Mouse (Mus musculus) embryonic facial prominence, embryonic 14.5 days (tissue): ENCODE measurements around the gene Inka2. TPM values are rescaled to one million over a fixed set of nuclear protein-coding genes. Genes with fewer than 3 reads are reported as not detected.
"Not testable (repeated sequence)": the region's sequence is repeated elsewhere in the genome, so short reads cannot be mapped to it uniquely, and the experiment has no call there.

Experiments used
- ATAC-seq: fragments of 200-750 bp; cut with Nextera tagmentation; 2 replicates; pipeline ENCODE4 v1.8.0; 2017; ENCODE audit warnings: low read depth, moderate number of reproducible peaks, moderate TSS enrichment
- DNase-seq: peaks from one replicate; pipeline ENCODE4 v3.0.0-alpha.2; 2015; ENCODE audit warnings: low spot score
- H3K27ac ChIP-seq: fragments of 300-500 bp; sonication (generic); replicated peaks from 2 replicates; pipeline ENCODE4 v1.5.1; 2014; ENCODE audit warnings: low read depth, mild to moderate bottlenecking, low read length, moderate library complexity
- H3K27me3 ChIP-seq: fragments of 300-500 bp; sonication (generic); replicated peaks from 2 replicates; pipeline ENCODE4 v1.6.1; 2014; ENCODE audit warnings: low read length; ENCODE audit not compliant: control insufficient read depth, insufficient read depth
- H3K36me3 ChIP-seq: fragments of 300-500 bp; sonication (generic); 2 replicates; pipeline ENCODE4 v1.6.1; 2014; ENCODE audit warnings: low read length, mixed read lengths; ENCODE audit not compliant: control insufficient read depth, insufficient read depth
- H3K4me1 ChIP-seq: fragments of 300-500 bp; sonication (generic); 2 replicates; pipeline ENCODE4 v1.6.1; 2014; ENCODE audit warnings: antibody characterized with exemption, low read length; ENCODE audit not compliant: control insufficient read depth, insufficient read depth
- H3K4me2 ChIP-seq: fragments of 300-500 bp; sonication (generic); 2 replicates; pipeline ENCODE4 v1.6.1; 2014; ENCODE audit warnings: low read depth, mild to moderate bottlenecking, low read length, moderate library complexity, mixed read lengths
- H3K4me3 ChIP-seq: fragments of 300-500 bp; sonication (generic); 2 replicates; pipeline ENCODE4 v1.5.1; 2014; ENCODE audit warnings: low read depth, mild to moderate bottlenecking, low read length
- H3K9ac ChIP-seq: fragments of 300-500 bp; sonication (generic); 2 replicates; pipeline ENCODE4 v1.6.1; 2014; ENCODE audit warnings: low read depth, mild to moderate bottlenecking, low read length, moderate library complexity, mixed read lengths
- H3K9me3 ChIP-seq: fragments of 300-500 bp; sonication (generic); 2 replicates; pipeline ENCODE4 v1.6.1; 2016; ENCODE audit warnings: low read length; ENCODE audit not compliant: control insufficient read depth
- WGBS: fragments of 180-500 bp; shearing (Covaris S2); extraction: QIAGEN DNeasy Blood & Tissue Kit; methylation state at CpG from one replicate; pipeline ENCODE4 v1.1.7; 2014; 5-methylcytosine and 5-hydroxymethylcytosine counted together
- polyA plus RNA-seq: library from polyadenylated mRNA; unstranded; fragments of >200 nt; fragmentation: Nextera tagmentation; extraction: Ambion mirVana; gene quantifications from 2 replicates; pipeline ENCODE4 v1.2.1, GENCODE M21; 2014

The Inka2 gene
- polyA plus RNA-seq, 1 experiment from 2014 or later, result 2.8 TPM

DNA sequence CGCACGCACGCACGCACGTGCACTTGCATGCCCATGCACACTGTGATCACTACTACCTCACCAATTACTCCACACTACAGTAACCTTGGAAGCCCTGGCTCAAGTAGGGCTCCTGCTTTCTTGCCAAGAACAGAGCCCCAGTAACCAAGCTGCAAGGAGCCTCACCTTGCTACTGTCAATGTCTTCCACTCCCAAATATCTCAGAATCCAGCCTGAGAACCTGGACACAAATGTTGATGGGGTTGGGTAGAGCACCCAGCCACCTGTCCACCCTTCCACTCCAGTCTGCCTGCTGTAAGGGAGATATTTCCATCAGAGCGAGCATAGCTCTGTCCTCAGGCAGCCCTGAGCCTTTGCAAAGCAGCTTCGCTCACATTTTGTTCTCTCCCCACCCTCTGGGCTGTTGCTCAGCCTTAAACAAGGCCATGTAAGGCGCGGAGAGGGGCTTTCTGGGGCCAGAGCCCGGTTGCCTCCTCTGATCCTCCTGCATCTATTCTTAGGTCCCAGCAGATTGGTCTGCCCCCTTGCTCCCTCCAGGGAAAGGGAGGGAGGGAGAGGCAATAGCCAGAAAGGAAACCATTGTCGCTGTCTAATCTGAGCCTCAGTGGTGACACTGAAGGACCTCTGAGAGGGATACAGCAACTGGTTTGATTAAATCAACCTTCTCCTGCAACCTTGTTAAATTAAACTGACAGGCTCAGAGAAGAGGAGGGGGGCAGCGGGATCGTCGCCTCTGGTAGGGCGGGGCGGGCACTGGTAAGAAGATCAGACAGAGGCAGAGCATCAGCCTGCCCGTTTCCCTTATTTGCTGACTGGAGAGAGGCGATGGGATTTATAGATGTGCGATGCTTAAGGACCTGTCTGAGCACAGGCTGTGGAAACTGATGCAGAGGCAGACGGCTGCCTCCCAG lies 8.7 kb upstream of the Inka2 start:
- DNase-seq (peak; percentile 29), ATAC-seq (peak; percentile 15; the same call in 1 of the 2 replicates)
- peaks cover 6% of the 10 kb centered on the region; the same call in 1 of the 2 replicates for H3K27me3 ChIP-seq
- H3K36me3 ChIP-seq, result no peaks in the 10 kb centered on the region
- H3K4me1 ChIP-seq, result peaks cover 9% of the 10 kb centered on the region; the same call in 1 of the 2 replicates
- H3K27ac ChIP-seq, result no peak overlapping the region
- WGBS, result 32% methylated on average over 20 of the region's 20 CpGs
- H3K9ac ChIP-seq, result peak overlapping the region; percentile 25; the same call in 1 of the 2 replicates
- 0 out of 2 replicates have a peak overlapping the region, but pooled peaks have one; percentile 11 for H3K4me3 ChIP-seq
- H3K9me3 ChIP-seq, result no peaks in the 10 kb centered on the region
- H3K4me2 ChIP-seq, result peak overlapping the region; percentile 37

DNA sequence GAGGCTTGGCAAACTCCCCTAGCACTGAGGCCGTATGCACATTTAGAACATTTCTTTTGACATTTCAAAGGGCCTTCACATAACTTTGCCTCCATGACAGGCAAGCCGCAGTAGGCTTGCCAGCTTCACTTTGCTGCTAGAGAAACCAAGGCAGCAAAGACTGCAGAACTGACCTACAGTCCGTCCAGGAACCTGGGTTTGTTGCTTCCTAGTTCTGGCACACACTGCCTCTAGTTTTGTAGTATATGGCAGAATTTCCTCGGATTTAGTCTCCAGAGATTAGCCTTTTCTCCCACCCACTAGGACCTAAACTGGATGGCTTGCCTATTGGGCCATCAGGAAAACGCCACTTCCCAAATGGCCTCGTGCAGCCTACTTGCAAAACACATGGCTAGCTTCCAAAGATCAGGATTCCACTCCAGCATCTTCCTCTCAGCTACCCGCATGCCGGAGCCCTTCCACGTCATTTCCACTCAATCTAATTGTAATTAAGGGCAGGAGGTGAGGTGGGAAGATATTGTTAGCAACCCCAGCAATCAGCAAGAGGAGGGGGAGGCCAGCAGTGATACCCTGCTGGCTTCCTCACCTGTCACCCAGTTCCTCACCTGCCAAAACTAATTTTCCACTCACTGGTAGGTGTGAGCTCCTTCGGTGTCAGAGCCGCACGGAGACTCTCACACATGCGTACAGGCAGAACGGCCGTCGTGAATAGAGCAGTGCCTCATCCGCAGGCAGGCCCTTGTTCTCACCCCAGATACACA lies 7.8 kb upstream of the Inka2 start:
- DNase-seq, result no peak
- no peak for ATAC-seq
- no peak overlapping the region for H3K27ac ChIP-seq
- H3K4me2 ChIP-seq, result peak overlapping the region; percentile 37
- WGBS, result 64% methylated on average over 17 of the region's 17 CpGs
- H3K27me3 ChIP-seq, result peaks cover 6% of the 10 kb centered on the region; the same call in 1 of the 2 replicates
- H3K4me1 ChIP-seq, result peaks cover 9% of the 10 kb centered on the region; the same call in 1 of the 2 replicates
- no peak overlapping the region for H3K4me3 ChIP-seq
- no peaks in the 10 kb centered on the region for H3K36me3 ChIP-seq
- no peaks in the 10 kb centered on the region for H3K9me3 ChIP-seq
- H3K9ac ChIP-seq, result peak overlapping the region; percentile 25; the same call in 1 of the 2 replicates

DNA sequence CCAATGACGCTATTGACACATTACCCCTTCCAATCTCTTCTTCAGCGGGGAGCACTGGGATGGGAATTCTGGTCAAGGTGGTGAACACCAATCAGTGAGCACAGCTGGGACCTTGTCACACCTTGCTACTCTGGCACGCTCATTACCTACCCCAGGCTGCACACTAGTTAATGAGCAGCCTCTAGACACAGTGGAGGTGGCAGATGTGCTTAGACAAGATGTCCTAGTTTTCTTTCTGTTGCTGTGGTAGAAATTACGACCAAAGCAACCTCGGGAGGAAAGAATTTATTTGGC lies 7.3 kb upstream of the Inka2 start:
- 79% methylated on average over 5 of the region's 5 CpGs for WGBS
- Histone ChIP-seq H3K4me1 (peaks cover 9% of the 10 kb centered on the region; the same call in 1 of the 2 replicates), H3K4me2 (no peak overlapping the region), H3K27ac (no peak overlapping the region), H3K36me3 (no peaks in the 10 kb centered on the region), H3K4me3 (no peak overlapping the region), H3K9ac (no peak overlapping the region), H3K9me3 (no peaks in the 10 kb centered on the region), H3K27me3 (peaks cover 6% of the 10 kb centered on the region; the same call in 1 of the 2 replicates)
- no peak for ATAC-seq
- no peak for DNase-seq

DNA sequence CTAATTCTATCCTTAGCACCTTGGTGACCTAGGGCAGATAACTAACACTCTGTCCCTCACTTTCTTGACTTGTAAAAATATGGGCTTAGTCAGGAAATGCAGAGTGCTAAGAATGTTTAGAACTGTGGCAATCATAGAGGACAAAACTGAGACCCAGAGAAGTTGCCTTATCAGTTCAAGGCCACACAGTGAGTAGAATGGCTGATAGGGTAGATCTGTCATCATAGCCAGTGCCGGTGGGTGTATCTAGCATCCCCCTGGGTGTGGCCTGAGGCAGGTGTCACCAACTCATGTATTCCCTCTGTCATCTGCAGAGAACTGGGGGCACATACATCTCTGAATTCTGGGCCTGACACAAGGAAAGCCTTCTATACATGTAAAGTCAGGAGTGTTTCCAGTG lies 6.1 kb upstream of the Inka2 start:
- no peak overlapping the region for H3K4me2 ChIP-seq
- 89% methylated on average over 1 of the region's 1 CpGs for WGBS
- H3K4me3 ChIP-seq, result no peak overlapping the region
- H3K27ac ChIP-seq, result no peak overlapping the region
- H3K36me3 ChIP-seq, result no peaks in the 10 kb centered on the region
- peaks cover 14% of the 10 kb centered on the region for H3K27me3 ChIP-seq
- H3K9me3 ChIP-seq, result no peaks in the 10 kb centered on the region
- DNase-seq, result no peak
- no peak for ATAC-seq
- H3K9ac ChIP-seq, result no peak overlapping the region
- H3K4me1 ChIP-seq, result peaks cover 9% of the 10 kb centered on the region; the same call in 1 of the 2 replicates

DNA sequence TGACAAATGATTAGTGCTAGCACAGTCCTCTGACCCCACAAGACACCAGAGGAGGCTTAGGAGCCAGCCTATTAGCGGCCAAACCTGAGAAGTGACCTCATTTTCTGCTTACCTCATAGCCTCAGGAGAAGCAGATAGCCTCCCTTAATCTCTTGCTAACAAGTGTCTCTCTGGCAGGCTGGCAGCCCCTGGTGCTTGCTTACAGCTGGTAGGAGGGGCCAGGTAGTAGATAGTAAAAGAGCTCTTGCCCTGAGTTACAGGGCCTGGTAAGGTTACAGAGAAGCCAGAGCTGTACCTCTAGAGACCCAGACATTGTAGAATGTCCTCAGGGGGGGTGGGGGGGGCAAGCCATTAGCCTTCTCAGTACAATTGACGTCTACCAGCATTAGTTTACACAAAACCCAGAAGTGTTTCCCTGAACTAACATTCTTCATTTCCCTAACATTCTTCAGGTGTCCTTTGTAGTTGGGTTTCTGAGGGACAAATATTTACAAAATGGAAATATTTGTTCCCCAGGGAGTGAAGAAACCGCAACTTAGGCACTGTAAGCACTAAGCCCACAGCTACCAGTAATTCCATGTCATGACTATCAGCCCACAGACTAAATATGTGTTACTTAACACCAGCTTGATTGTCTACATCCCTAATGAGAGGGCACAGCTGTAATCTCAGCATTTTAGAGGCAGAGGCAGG lies 5.0 kb upstream of the Inka2 start:
- Histone ChIP-seq H3K9ac (no peak overlapping the region), H3K9me3 (no peaks in the 10 kb centered on the region), H3K4me2 (no peak overlapping the region), H3K27me3 (peaks cover 15% of the 10 kb centered on the region), H3K4me1 (peaks cover 13% of the 10 kb centered on the region), H3K27ac (no peak overlapping the region), H3K36me3 (no peaks in the 10 kb centered on the region), H3K4me3 (no peak overlapping the region)
- DNase-seq (peak; percentile 49), ATAC-seq (peak; percentile 73; the same call in 1 of the 2 replicates)
- 36% methylated on average over 3 of the region's 3 CpGs for WGBS

DNA sequence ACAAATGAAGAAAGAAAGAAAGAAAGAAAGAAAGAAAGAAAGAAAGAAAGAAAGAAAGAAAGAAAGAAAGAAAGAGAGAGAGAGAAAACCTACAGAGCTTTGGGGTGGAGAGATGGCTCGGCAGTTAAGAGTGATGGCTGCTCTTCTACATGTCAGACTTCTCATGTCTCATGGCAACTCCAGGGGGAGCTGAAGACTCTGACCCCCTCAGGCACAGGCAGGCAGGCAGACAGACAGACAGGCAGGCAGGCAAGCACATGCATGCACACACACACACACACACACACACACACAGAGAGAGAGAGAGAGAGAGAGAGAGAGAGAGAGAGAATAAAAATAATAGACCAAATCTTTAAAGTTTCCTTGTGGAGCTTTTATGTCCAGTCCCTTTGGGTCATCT lies 3.6 kb upstream of the Inka2 start:
- H3K4me2 ChIP-seq, result not testable (repeated sequence)

DNA sequence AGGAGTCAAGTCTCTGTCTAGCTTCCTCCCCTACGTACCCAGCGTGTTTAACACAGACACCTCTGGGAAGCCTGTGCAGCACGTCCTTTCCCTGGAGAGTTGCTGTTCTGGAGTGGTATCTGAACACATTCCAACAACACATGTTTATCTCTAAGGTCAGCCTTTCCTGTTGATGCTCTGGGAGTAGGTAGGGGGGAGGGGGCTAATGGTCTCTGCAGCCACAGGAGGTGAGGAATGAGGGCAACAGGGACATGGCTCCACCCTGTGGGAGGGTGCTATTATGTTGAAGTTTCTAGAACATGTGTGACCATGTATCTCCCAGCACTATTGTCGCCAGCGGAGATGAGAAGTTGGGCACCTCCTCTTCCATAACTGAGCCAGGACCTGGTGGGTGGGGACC lies 3.0 kb upstream of the Inka2 start:
- H3K36me3 ChIP-seq, result no peaks in the 10 kb centered on the region
- no peaks in the 10 kb centered on the region for H3K9me3 ChIP-seq
- peaks cover 5% of the 10 kb centered on the region for H3K4me1 ChIP-seq
- no peak overlapping the region for H3K27ac ChIP-seq
- H3K4me3 ChIP-seq, result no peak overlapping the region
- H3K9ac ChIP-seq, result no peak overlapping the region
- no peak overlapping the region for H3K4me2 ChIP-seq
- H3K27me3 ChIP-seq, result peaks cover 25% of the 10 kb centered on the region
- DNase-seq (no peak), ATAC-seq (no peak)
- 49% methylated on average over 5 of the region's 5 CpGs for WGBS

More for the DNA sequence above, 3.6 kb upstream of the Inka2 start:
- Histone ChIP-seq H3K4me1 (peaks cover 11% of the 10 kb centered on the region), H3K27me3 (peaks cover 22% of the 10 kb centered on the region)
- ATAC-seq, H3K9ac ChIP-seq, H3K4me3 ChIP-seq, H3K9me3 ChIP-seq, H3K36me3 ChIP-seq, DNase-seq, H3K27ac ChIP-seq: not testable (repeated sequence)
- WGBS, result 30% methylated on average over 1 of the region's 1 CpGs

DNA sequence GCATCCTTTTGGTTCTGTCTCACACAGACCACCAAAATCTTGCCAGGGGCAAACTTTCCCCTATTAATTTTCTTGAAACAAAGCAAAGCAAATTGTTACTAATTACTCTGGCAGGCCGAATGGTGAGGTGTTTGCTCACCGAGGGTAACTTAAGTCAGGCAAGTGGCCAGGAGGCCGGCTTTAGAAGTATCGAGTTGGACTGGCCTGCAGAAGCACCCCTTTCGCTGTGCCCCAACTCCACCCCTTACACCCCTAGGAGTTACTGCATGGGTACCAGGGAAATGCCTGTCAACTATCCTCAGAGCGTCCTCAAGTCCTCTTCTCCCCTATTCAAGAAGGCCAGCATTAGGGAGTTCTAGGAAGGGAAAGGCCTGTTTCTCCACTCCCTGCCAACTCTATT lies 828 bp upstream of the Inka2 start:
- Histone ChIP-seq H3K4me3 (no peak overlapping the region), H3K4me1 (peaks cover 5% of the 10 kb centered on the region), H3K9ac (no peak overlapping the region), H3K9me3 (no peaks in the 10 kb centered on the region), H3K36me3 (no peaks in the 10 kb centered on the region), H3K27me3 (peaks cover 18% of the 10 kb centered on the region), H3K27ac (no peak overlapping the region), H3K4me2 (peak overlapping the region; percentile 91; the same call in 1 of the 2 replicates)
- DNase-seq (no peak), ATAC-seq (no peak)
- WGBS, result 37% methylated on average over 6 of the region's 6 CpGs
